Mouse (Mus musculus) frontal cortex, postnatal 36 days (tissue): ENCODE data around the gene Ajap1.

ENCODE experiments used
- DNase-seq, 2 experiments: peaks; one replicate each; pipeline ENCODE4 v3.0.0; 2022; ENCODE audit warnings: low spot score in 2 of 2

The Ajap1 gene

DNA sequence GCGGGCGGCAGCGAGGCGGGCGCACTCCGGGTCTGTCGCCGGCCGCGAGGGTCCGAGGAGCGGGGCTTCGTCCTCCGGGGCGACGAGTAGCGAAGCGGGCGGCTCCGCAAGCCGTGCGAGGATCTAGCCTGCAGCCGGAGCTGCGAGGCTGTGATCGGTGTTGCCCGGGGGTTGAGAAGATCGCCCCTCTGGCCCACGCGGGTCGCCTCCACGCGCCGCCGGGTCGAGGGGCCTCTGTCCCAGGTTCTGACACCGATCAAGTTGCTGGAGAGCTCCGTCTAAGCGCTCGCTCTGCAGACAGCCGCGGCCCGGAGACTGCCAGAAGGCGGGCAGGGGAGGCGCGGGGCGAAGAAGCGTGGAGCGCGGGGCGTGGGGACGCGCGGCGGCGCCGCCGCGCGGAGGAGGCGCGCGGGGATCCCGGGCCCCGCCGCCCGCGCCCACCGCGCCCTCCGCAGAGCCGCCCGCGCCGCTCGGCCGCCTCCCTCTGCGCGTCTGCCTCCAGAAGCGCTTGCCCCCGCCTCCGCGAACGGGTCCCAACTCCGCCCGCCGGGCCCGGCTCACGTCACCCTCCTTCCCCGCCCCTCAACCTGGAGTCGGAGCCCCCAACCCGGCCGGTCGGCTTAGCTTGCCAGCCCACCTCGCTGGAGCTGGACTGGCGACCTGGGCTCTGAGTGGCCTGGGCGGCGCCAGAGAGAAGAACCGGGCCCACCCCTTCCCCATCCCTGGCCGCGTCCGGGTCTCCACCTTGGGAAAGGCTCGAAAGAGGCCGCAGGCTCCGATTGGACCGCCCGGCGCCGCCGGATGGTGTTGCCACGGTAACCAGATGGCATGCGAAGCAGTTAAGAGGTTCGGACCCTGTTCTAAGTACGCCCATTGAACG lies at the start of gene Ajap1:
Gene Ajap1 (minus strand): TSS at position 353 of the 880 bp plus-strand sequence.
- peak; percentile 78 to 80 for DNase-seq

DNA sequence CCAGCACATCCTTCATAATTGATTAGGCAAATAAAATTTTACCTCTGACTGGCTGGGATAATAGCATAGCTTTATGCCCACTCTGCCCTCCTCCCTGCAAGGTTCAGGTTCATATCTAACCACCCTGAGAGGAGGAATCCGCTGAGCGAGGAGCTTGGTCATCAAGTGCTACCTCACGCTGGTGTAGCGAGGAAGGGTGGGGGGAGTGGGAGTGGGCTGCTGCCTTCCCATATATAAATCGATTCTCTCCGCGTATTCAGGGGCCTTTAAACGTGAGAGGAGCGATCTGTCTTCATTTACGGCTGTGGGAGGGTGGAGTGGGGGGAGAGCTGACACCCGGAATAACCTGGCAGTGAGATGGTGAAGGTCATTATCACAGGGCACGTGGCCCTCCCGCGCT lies 47.9 kb upstream of the Ajap1 start:
- no peak for DNase-seq

DNA sequence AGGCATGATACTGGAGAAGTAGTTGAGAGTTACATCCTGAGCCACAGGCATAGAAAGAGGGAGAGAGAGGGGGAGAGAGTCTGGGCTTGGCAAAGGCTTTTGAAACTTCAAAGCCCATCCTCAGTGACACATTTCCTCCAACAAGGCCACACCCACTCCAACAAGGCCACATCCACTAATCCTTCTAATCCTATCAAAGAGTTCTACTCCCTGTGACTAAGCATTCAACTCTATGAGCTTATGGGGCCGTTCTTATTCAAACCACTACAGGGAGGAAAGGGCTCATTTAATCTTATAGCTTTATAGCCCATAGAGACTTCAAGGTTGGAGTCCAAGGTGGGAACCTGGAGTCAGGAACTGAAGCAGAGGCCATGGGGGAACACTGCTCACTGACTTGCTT lies 39.0 kb upstream of the Ajap1 start:
- no peak for DNase-seq

DNA sequence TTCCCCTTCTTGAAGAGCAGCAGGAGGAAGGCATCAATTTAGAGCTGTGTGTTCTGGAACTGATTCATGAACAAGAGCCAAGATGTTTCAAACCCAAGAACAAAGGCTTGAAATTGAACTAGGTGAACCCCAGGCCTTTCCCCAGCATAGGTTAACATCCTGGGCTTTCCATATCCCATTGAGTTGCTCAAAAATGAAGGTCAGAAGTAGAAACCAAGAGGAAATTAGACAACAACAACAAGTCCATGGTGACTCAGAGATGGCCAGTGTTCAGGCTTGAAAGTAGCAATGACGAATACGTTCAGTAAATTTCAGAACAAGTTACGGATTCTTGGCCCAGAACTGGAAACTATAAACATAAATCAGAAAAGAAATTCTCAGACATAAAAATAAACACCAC lies 37.3 kb upstream of the Ajap1 start:
- DNase-seq: no peak

DNA sequence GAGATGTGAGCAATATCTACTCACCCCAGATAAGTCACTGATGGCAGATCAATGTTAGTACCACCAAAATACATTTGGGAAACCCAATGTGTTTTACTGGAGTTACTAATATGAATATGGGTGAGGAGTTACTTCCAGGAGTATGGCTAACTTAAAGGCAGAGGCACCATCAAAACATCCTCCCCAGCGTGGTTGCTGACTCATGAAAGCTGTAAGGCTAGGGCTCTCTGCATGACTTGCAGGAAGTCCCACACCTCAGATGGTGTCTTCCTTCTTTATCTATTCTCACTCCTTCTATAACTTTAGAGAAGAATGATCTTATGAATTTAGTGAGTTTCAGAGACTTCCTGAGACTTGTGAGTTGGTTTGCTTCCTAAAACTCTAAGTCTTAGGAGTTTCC lies 36.7 kb upstream of the Ajap1 start:
- no peak for DNase-seq

DNA sequence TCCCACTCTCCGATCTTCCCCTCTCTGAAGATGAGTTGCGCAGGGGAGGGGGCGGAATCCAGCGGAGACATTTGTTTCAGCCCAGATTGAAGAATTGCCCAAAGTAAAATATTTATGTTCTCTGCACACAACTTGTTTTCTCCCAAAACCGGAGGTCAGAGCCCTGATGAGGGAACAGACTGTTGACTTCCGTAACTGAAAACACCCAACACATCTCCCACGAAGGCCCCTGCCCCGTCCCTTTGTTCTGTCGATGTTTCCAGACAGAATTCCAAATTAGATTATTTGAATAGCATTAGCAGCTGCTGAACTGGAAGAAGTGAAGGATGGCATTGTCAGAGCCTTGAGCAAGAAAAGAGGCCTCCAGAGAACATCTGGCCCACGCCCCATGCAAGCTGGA lies 33.2 kb upstream of the Ajap1 start:
- DNase-seq: no peak

DNA sequence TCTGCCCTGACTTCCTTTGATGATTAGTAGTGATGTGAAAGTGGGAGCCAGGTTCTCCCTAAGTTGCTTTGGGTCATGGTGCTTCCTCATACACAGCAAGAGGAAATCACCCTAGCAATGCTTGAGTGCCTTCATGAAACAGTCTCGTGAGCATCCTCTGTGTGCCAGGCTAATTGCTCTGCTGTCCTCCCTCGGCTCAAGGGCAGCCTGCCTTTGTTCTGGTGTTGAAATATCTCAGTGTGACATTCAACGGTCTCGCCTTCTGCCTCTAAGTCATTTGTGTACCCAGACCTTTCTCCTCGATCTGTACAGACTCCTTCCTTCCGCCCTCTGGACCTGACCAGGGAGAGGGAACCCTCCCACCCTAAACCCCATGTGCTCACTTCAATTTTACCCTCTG lies 31.5 kb upstream of the Ajap1 start:
- no peak for DNase-seq

DNA sequence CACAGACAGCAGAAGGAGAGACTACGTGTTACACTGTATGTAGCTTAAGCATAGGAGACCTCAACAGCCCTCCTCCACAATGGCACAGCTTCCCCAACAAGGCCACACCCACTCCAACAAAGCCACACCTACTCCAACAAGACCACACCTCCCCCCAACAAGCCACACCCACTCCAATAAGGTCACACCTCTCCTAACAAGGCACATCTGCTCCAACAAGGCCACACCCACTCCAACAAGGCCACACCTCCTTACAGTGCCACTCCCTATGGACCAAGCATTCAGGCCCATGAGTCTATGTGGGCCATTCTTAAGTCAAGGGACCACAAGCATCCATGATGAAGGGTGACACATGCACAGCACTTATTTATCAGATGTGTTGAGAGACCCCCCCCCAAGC lies 28.9 kb upstream of the Ajap1 start:
- DNase-seq: no peak

DNA sequence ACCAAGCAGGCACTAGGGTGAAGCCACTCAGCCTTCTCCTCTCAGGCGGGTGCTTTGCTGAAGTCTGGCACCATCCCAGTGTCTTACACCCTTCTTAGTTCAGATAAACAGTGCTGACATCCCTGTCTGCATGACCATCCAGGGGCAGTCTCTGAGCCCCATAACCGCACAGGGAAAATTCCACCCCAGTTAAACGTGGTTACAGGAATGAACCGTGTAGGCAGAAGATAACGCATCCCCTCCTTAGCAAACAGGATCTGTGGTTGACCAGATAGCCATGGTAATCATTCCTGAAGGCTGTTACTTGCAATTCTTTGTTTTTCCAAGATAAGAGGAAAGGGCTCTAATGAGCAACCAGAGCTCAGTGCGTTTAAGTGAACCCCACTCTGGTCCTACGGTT lies 19.3 kb upstream of the Ajap1 start:
- no peak for DNase-seq

DNA sequence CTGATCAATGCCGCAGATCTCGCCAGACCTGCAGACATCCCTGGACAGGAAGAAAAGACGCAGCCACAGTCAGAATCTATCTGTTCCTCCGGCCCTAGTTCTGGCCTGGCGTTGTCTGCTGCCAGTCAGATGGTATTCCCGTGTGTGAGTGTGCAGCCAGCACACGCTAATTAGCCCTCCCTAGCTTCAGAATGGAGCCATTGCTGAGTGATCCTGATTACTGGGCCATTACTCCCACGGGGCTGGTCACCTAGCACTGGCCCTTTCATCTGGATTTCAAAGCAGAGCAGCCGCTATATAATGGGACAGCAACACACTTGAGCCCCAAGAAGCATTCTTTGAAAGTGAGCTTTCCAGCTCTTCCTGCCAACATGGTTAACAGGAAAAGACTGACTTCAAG lies 9.8 kb upstream of the Ajap1 start:
- DNase-seq: no peak

DNA sequence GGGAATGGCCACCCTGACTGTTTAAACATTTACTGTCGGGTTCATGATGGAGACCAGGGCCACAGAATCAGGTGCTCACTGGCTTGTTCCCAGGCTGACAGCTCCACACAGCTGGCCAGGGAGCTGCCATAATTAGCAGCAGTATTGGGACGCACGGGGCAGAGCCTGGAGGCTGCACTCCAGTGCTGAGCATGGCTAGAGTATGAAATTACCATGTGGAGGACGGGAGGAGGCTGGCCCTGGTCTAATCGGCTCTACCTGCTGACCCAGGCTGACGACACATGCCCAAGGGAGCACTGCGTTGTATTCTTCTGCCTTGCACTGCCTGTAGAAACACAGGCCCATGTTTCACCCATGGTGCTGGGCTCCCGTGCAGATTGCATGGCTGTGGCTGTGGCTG lies 6.5 kb upstream of the Ajap1 start:
- DNase-seq: no peak

DNA sequence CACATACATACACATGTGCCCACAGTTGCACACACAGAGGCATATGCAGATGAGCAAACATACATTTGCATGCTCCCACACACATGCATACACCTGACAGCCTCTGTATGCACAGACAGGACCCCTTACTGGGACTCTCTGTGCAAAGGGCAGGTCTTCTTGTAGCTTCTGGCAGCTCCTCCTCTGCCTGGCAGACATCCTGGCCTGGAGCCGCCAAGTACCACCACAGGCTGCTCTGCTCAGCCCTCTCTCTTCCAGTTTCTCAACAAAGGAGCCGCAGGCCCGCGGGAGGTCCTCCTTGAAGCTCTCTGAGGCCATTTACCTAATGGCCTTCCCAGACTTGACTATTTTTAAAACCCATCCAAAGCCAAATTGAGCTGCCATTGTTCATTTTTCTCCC lies 3.3 kb upstream of the Ajap1 start:
- DNase-seq: no peak

DNA sequence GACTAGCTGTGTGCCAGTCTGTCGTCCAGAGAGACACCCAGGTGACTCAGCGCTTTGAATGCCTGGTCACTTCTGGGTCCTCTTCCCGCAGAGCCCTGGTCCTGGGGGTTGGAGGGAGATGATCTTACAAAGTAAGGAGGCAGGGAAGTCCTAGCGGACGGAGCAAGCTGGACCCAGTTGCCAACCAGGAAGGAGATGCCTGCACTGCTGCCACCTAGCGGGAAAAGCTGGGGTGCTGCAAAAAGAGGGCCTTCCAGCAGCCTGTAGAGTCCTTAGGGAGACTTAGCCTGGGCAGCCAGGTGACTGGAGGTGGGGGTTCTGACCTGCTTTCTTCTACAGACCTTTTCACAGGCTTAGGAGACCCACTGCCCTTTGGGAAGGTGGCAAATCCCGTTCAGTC lies 1.8 kb upstream of the Ajap1 start:
- DNase-seq: peak; percentile 84 to 85

DNA sequence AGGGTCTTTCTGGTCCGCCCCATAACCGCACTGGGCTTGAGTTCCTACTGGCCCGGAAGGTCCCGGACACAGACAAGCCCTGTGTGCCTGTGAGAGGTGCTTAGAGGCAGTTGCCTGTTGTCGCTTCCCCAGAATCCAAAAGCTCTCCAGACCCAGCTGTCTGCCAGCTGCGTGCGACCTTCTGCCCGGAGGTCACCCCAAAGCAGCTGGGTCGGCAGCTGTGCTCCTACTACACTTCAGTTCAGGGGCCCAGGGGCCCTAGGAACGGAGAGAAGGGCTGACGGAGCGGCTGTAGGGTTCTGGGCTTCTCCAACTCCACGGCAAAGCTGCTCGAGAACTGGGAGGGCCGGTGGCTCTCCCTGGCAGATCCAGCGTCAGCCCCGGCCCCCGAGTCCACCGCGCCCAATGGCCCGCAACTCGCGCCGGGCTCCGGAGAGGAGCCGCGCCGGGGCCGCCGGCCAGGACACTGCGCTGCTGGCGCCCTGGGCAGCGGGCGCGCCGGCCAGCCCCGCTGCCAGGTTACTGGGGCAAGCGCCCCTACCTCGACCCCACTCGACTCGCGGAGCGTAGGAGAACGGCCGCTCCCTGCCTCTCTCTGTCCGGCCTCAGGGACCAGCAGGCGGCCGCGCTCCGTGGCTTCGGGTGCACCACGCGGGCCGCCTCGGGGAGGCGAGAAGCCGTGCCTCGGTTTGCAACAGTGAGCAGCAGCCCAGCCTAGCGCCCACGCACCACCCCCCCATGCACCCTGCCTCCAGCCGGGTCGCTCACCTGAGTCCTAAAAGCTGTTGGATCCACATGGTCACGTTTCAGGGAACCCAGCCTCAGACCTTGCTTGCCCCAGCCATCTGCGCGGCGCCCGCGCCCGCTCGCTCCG lies 1.0 kb downstream of the Ajap1 start:
- DNase-seq: no peak

DNA sequence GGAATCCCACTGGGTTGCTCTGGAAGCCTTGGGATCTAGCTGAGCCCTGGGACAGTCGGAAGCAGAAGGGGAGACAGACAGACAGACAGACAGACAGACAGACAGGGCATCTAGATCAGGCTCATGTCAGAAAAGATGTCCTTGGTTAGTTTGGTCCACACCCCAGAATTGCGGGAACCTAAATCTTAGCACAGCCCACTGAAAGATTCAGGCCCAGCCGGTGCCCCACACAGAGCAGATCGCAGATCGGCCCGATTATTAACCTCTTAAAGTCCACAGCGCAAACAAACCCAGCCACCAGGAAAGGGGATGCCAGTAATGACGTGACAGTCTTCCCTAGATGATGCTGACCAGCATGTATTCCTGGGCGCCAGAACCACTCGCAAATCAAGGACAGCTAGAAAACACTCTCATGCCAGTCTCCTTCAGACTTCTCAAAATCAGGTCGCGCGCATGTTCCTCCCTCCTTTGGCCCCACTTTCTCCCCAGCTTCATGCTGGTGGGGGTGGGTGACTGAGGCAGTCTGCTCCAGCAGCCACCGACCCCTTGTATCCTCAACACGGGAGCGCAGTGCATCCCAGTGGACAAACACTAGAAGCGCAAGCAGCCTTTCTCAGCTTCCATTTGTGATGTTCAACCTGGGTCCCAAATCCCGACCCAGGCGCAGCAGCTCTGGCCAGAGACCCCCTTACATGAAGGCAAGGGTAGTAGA lies 1.9 kb downstream of the Ajap1 start:
- DNase-seq: peak; percentile 74 to 75

DNA sequence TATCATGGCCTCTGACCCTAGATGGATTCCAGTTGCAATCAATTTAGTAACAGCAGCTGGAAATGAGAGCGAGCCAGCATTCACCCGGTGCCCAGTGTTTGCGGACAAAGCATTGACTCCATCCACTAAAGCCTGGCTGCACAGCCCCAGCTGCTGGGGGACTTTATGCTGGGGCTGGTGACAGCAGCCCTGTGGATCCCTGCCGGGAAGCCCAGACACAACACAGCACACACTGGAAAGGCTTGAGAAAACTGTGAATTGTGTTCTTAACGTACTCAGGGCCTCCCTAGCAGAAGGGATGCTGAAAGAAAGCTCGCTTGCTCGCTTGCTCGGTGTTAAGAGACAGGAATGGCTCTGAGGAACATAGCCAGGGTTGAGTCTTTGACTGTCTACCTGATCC lies 3.5 kb downstream of the Ajap1 start:
- DNase-seq: peak in 1 of 2 experiments; percentile 29

DNA sequence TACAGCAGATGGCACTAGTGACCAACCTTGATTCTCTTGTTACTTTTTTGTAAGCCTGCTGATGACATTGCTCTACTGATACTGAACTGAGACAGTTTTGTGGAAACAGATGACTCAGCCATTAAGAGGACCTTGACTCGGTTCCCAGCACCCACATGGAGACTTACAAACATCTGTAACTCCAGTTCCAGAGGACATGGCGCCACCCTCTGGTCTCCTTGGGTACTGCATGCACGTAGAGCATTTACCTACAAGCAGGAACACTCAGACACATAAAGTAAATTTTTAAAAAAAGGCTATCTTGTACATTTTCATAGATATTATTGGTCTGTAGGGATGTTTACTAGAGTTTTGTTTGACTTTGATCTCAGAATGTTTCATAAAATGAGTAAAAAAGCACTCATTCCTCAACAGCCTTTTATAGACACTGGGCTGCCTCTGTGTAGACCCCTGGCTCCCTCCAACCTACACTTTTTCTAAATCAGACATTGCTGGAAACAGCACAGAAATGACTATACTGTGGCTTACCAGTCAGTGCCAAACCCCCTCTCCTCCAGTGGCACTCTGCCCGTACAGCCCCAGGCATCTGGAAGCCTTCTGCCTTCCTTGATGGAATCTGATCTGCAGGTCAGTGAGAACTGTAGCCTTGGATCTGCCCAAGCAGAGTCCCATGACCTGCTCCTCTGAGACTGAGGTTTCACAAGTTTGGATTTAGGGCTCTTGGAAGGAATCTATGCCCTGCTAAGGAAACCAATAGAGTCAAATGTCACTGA lies 8.9 kb downstream of the Ajap1 start:
- DNase-seq: no peak

DNA sequence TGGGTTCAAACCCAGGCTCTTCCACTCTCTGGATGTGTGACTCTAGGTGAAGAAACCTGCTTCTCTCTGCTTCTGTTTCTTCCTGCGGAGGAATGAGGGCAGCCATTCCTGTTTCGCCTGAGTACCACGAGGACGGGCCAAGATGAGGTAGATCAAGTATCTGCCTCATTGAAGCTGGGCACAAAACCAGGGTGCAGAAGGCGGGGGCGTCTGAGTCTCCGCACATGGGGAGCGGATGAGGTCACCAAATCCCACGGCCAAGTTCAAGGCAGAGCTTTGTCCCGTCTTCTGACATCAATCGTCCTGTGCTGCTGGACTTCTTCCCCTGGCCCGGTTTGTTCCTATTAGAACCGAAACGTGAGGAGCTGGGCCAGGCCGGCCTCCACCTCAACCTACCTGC lies 12.9 kb downstream of the Ajap1 start:
- DNase-seq: no peak

DNA sequence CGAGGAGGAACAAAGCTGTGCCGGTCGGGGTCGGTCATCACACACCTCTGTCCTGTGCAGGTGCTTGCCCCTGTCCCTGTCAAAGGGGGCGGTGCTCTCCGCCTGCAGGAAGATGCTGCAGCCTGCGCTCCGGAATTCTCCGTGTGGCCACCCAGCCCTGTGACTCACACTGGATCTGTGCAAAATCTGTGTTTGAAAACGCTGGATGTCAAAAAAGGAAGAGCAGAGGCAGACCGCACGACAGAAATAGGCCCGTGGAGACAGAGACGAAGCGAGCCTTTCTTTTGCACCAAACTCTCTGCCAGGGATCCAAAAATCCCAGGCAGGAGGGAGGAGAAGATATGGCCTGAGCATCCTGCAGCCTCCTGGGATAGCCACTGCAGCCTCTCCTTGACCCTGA lies 22.7 kb downstream of the Ajap1 start:
- peak; percentile 68 to 85 for DNase-seq

DNA sequence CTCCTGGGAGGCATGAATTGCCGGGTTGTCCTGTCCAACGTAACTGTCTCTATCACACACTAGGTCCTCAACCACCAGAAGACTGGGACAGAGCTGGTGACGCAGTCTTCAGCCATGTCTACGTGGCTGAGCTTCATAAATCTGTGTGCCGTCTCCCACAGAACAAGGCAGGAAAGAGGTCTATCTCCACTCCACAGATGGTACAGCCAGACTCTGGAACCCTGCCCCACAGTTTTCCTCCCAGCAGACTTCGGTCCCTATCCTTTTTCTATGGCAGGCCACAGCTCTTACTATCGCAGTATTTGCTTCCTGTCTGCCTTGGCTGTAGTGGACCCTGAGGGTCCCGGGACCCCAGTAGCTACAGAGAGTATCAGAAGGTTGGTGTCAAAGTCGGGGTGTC lies 23.1 kb downstream of the Ajap1 start:
- DNase-seq: peak in 1 of 2 experiments; percentile 43

DNA sequence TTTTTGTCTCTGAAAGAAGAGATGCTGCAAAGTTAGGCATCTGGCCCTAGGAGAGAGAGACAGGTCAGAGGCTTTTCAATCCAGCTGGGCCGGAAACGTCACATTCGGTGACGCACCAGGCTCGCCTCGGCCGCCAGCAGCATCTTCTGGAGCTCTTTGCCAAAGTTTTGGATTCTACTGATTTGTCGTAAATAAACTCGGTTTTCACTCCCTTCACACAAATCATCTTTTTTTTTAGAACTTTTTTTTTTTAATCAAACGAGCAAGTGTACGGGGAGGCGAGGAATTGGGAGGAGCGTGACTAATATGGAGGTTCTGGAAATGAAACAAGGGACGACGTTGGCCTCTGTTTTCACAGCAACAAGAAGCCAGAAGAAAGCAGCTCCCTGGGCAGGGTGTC lies 23.8 kb downstream of the Ajap1 start:
- DNase-seq: no peak

DNA sequence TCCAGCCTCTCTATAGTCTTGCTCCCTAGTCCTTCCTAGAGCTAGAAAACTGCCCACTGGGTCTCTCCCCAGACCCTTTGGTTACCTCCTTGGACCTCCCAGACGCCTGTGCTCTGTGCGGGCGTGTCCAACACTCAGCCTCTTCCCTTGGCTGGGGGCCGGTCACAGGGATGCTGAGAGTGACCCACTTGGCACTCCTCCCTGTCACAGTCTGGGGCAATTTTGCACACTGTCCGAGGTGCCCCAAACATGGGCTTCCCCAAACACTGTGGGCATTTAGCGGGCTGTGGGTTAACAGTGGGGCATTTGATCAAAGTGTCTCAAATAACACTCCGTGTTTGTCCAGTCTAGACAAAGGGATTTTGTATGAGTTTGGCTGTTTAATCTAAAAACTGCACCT lies 29.1 kb downstream of the Ajap1 start:
- no peak for DNase-seq
